Mouse (Mus musculus) ES-Bruce4 (cell line): ENCODE results near the gene Sugct. TPM values are rescaled to one million over a fixed set of nuclear protein-coding genes. Genes with fewer than 3 reads are reported as not detected.

Source experiments
- H3K27ac ChIP-seq: 2 replicates; pipeline ENCODE4 v1.5.1; 2012; ENCODE audit warnings: low read length, inconsistent platforms; ENCODE audit not compliant: insufficient read depth
- H3K27me3 ChIP-seq: 2 replicates; pipeline ENCODE4 v1.6.1; 2012; ENCODE audit warnings: mild to moderate bottlenecking, low read length, inconsistent platforms; ENCODE audit not compliant: control insufficient read depth, poor library complexity, insufficient read depth, severe bottlenecking
- H3K36me3 ChIP-seq: 2 replicates; pipeline ENCODE4 v1.6.1; 2012; ENCODE audit warnings: inconsistent platforms, mild to moderate bottlenecking, low read length, moderate library complexity; ENCODE audit not compliant: control insufficient read depth, poor library complexity, insufficient read depth, severe bottlenecking
- H3K4me1 ChIP-seq: one replicate; pipeline ENCODE4 v1.8.1; 2011; ENCODE audit warnings: low read length; ENCODE audit not compliant: control insufficient read depth, insufficient read depth
- H3K4me3 ChIP-seq: 2 replicates; pipeline ENCODE4 v1.5.1; 2011; ENCODE audit warnings: low read depth, mild to moderate bottlenecking, low read length
- H3K9ac ChIP-seq: 2 replicates; pipeline ENCODE4 v1.6.1; 2012; ENCODE audit warnings: low read depth, mild to moderate bottlenecking, inconsistent platforms; ENCODE audit not compliant: poor library complexity, severe bottlenecking
- H3K9me3 ChIP-seq: replicated peaks from 2 replicates; pipeline ENCODE4 v1.6.1; 2012; ENCODE audit warnings: mild to moderate bottlenecking, low read length, inconsistent platforms; ENCODE audit not compliant: control insufficient read depth, poor library complexity, insufficient read depth, severe bottlenecking
- CTCF ChIP-seq: IDR thresholded peaks from one replicate; pipeline ENCODE4 v1.8.1; 2011; ENCODE audit warnings: low read depth, low read length
- EP300 ChIP-seq: IDR thresholded peaks from 2 replicates; pipeline ENCODE4 v1.6.1; 2011; ENCODE audit warnings: low read depth, low read length; ENCODE audit not compliant: insufficient read depth
- POLR2A ChIP-seq: IDR thresholded peaks from one replicate; pipeline ENCODE4 v1.8.1; 2011; ENCODE audit warnings: low read length; ENCODE audit not compliant: insufficient read depth
- polyA plus RNA-seq: library from polyadenylated mRNA; stranded (reverse); fragments of >200 nt; gene quantifications from 2 replicates; pipeline ENCODE4 v1.2.4, GENCODE M21; 2011; ENCODE audit warnings: low read depth; ENCODE audit not compliant: missing spikeins, insufficient read depth, insufficient read length

The Sugct gene
- polyA plus RNA-seq, 1 experiment, result 2.8 TPM

DNA sequence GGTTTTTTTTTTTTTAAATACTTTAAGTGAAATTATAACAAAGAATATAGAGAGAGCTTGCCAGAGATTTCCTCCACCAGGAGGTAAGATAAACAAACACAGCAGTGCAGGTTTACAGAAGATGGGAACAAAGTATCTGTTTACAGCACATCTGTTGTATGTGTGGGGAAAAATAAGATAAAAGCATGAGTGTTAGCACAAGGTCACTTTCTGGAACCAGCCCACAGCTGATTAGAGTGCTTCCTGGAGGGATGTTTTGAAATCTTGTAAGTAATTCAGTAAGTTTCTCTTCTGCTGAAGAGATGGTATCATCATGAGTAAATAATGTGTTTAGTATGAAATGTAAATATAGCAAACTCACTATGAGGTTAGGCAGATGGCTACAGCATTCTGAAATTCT, 57.3 kb downstream of the Sugct start:
- Histone ChIP-seq H3K4me1 (no peaks in the 10 kb centered on the region), H3K9me3 (no peaks in the 10 kb centered on the region), H3K36me3 (no peaks in the 10 kb centered on the region), H3K9ac (no peak overlapping the region), H3K4me3 (no peak overlapping the region), H3K27ac (no peak overlapping the region), H3K27me3 (no peaks in the 10 kb centered on the region)
- no peak for TF ChIP-seq POLR2A
- TF ChIP-seq CTCF, result no peak
- no peak for TF ChIP-seq EP300

DNA sequence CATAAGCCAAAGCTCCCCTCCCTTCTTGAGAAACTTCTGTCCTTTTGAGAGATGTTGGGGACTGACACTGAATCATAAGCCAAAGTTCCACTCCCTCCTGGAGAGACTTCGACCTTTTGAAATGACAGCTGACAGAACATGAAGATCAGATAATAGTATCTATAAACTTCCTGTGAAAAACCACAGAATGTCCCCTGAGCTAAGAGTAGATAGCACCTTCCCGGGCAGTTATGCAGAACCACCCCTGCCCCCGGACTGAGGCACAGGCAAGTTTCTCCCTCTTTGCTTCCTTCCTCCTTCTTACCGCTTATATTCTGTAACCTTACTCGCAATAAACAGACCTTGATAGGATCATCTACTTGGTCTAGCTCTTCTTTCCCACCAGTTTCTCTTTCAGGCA, 68.2 kb downstream of the Sugct start:
- H3K9ac ChIP-seq, result no peak overlapping the region
- no peaks in the 10 kb centered on the region for H3K9me3 ChIP-seq
- H3K4me3 ChIP-seq, result no peak overlapping the region
- H3K36me3 ChIP-seq, result no peaks in the 10 kb centered on the region
- H3K27me3 ChIP-seq, result no peaks in the 10 kb centered on the region
- H3K27ac ChIP-seq, result no peak overlapping the region
- H3K4me1 ChIP-seq, result no peaks in the 10 kb centered on the region
- TF ChIP-seq EP300, result no peak
- no peak for TF ChIP-seq POLR2A
- no peak for TF ChIP-seq CTCF

DNA sequence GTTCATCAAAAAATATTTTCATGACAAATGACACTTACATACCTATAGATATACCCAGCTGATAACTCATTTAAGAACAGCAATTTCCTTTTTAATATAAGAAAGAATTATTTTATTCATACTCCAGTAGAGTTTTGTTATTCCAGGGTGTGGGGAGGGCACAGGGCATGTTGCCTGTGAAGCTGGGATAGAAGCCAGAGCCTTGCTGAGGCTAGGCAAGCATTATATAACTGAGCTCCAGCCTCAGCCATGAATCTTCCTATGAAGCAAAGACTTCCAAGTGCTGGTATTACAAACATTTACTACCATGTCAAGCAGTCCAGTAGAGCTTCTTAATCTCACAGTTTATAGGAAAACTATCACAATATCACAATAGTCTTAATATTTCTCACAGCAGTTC, 70.4 kb downstream of the Sugct start:
- no peaks in the 10 kb centered on the region for H3K9me3 ChIP-seq
- H3K27me3 ChIP-seq, result no peaks in the 10 kb centered on the region
- no peak for TF ChIP-seq POLR2A
- TF ChIP-seq CTCF, result no peak
- TF ChIP-seq EP300, result no peak
- H3K27ac ChIP-seq, result no peak overlapping the region
- no peak overlapping the region for H3K4me3 ChIP-seq
- H3K4me1 ChIP-seq, result no peaks in the 10 kb centered on the region
- H3K36me3 ChIP-seq, result no peaks in the 10 kb centered on the region
- H3K9ac ChIP-seq, result no peak overlapping the region

DNA sequence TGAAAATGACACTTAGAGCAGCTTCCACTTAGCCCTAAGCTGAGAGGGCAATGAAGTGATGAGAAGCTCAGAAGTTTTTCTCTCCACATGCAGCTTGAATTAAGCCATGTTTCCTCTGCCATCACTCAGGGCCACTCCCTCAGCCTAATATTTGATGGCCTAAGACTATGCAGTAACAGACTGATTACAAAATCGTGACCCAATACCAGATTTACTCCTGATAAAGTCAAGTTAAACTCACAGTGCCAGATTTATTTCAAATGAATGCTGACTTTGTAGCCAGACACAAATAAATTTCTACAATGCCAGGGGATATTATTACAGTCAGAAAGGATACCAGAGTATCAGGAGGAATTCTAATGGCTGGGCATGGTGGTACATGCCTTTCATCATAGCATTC, 89.1 kb downstream of the Sugct start:
- TF ChIP-seq CTCF (no peak), EP300 (no peak)
- H3K9ac ChIP-seq, result no peak overlapping the region
- no peaks in the 10 kb centered on the region for H3K4me1 ChIP-seq
- H3K27me3 ChIP-seq, result no peaks in the 10 kb centered on the region
- no peaks in the 10 kb centered on the region for H3K9me3 ChIP-seq
- no peak overlapping the region for H3K4me3 ChIP-seq
- no peaks in the 10 kb centered on the region for H3K36me3 ChIP-seq
- H3K27ac ChIP-seq, result no peak overlapping the region

DNA sequence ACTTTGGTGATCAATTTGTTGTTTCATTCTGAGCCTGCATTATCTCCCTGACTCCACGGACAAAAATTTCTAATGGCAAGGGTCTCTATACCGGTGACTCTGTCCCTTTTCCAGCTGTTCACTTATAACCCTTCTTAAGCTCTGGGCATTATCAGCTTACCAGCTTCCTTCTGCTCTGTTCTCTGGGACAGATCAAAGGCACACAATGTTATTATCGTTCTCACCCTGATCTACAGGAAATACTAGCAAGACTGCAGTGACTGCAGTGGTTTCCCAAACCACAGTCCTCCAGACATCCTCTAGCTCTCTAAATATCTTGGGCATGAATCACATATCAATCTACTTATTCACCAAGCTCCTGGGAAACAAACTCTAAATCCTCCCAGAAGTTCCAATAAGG, 90.7 kb downstream of the Sugct start:
- TF ChIP-seq POLR2A (no peak), EP300 (no peak), CTCF (no peak)
- H3K4me1 ChIP-seq, result no peaks in the 10 kb centered on the region
- no peak overlapping the region for H3K9ac ChIP-seq
- H3K27me3 ChIP-seq, result no peaks in the 10 kb centered on the region
- no peaks in the 10 kb centered on the region for H3K9me3 ChIP-seq
- no peak overlapping the region for H3K4me3 ChIP-seq
- no peaks in the 10 kb centered on the region for H3K36me3 ChIP-seq
- H3K27ac ChIP-seq, result no peak overlapping the region

DNA sequence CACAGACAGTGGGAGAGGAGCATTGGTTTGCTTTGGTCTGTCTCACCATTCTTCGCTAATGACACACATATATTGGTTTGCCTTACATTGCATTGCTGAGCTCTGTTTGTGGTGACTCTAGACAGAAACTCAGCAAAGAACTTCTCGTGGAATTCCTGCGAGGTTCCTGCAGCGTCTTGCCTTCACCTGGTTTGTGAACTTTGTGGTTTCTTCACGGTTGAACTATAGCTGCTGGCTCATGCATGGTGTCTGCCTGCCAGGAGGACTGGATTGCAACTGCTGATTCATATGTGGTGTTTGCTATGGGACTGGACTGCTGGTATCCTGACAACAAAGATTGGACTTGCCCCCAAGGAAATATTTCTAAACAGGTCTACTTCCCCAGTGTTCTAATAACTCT, 91.6 kb downstream of the Sugct start:
- H3K4me1 ChIP-seq, result no peaks in the 10 kb centered on the region
- H3K27ac ChIP-seq, result no peak overlapping the region
- no peak overlapping the region for H3K4me3 ChIP-seq
- no peaks in the 10 kb centered on the region for H3K27me3 ChIP-seq
- H3K9me3 ChIP-seq, result no peaks in the 10 kb centered on the region
- H3K9ac ChIP-seq, result no peak overlapping the region
- TF ChIP-seq EP300 (no peak), CTCF (no peak), POLR2A (no peak)
- no peaks in the 10 kb centered on the region for H3K36me3 ChIP-seq
